Mouse (Mus musculus) spleen, postnatal 4 days (tissue): ENCODE measurements at regions not wholly inside any gene's neighbourhood (a gene's known extent, or its start where the extent isn't known, plus 50 kb on each side); places are given as distances from the start of the nearest gene placed in this dataset.

Experiments used
- DNase-seq, 2 experiments: peaks; one replicate each; pipeline ENCODE4 v3.0.0; 2022; ENCODE audit warnings: low spot score in 2 of 2

GRCm38 (mm10) chr16:78877941-78878340 is 52.8 kb upstream of the Chodl start:
- DNase-seq: no peak

GRCm38 (mm10) chr16:78859006-78859405 is 71.7 kb upstream of the Chodl start:
- DNase-seq: no peak

- DNase-seq: no peak
Measured at GRCm38 (mm10) chr16:78830957-78831356, 99.8 kb upstream of the Chodl start.

- no peak for DNase-seq
Measured at GRCm38 (mm10) chr16:78827739-78828138, 103.0 kb upstream of the Chodl start.

GRCm38 (mm10) chr16:78790064-78790463 is 140.7 kb upstream of the Chodl start:
- DNase-seq: no peak

GRCm38 (mm10) chr16:78759226-78759625 is 171.5 kb upstream of the Chodl start:
- no peak for DNase-seq

- no peak for DNase-seq
Measured at GRCm38 (mm10) chr16:78737902-78738301, 161.4 kb upstream of the D16Ertd472e start.

- no peak for DNase-seq
Measured at GRCm38 (mm10) chr16:78730583-78731501, 154.3 kb upstream of the D16Ertd472e start.

- DNase-seq: no peak
Measured at GRCm38 (mm10) chr16:78725541-78725940, 149.0 kb upstream of the D16Ertd472e start.

- no peak for DNase-seq
Measured at GRCm38 (mm10) chr16:78709943-78710342, 133.4 kb upstream of the D16Ertd472e start.

GRCm38 (mm10) chr16:78707566-78707965 is 131.1 kb upstream of the D16Ertd472e start:
- DNase-seq: no peak

- DNase-seq: no peak
Measured at GRCm38 (mm10) chr16:78707165-78707564, 130.7 kb upstream of the D16Ertd472e start.

- no peak for DNase-seq
Measured at GRCm38 (mm10) chr16:78697514-78698209, 121.2 kb upstream of the D16Ertd472e start.

GRCm38 (mm10) chr16:78688251-78688650 is 111.7 kb upstream of the D16Ertd472e start:
- DNase-seq: no peak

- no peak for DNase-seq
Measured at GRCm38 (mm10) chr16:78685160-78685559, 108.7 kb upstream of the D16Ertd472e start.

- no peak for DNase-seq
Measured at GRCm38 (mm10) chr16:78684031-78684430, 107.5 kb upstream of the D16Ertd472e start.

- no peak for DNase-seq
Measured at GRCm38 (mm10) chr16:78661126-78661525, 84.6 kb upstream of the D16Ertd472e start.

- no peak for DNase-seq
Measured at GRCm38 (mm10) chr16:78644710-78645109, 68.2 kb upstream of the D16Ertd472e start.

GRCm38 (mm10) chr16:78641717-78642116 is 65.2 kb upstream of the D16Ertd472e start:
- no peak for DNase-seq

GRCm38 (mm10) chr16:78641205-78641604 is 64.7 kb upstream of the D16Ertd472e start:
- no peak for DNase-seq

- DNase-seq: no peak
Measured at GRCm38 (mm10) chr16:78637452-78637851, 60.9 kb upstream of the D16Ertd472e start.

- DNase-seq: no peak
Measured at GRCm38 (mm10) chr16:78637015-78637414, 60.5 kb upstream of the D16Ertd472e start.

GRCm38 (mm10) chr16:78635774-78636173 is 59.3 kb upstream of the D16Ertd472e start:
- DNase-seq: no peak
